Mouse (Mus musculus): ENCODE measurements around the gene Cd24a. TPM values are rescaled to one million over a fixed set of nuclear protein-coding genes. Genes with fewer than 3 reads are reported as not detected.
A peak's percentile ranks its signal among the peaks of the same experiment; 100 is the strongest.

The Cd24a gene
- polyA plus RNA-seq, 1 experiment from 2014 or later: 175 TPM

DNA sequence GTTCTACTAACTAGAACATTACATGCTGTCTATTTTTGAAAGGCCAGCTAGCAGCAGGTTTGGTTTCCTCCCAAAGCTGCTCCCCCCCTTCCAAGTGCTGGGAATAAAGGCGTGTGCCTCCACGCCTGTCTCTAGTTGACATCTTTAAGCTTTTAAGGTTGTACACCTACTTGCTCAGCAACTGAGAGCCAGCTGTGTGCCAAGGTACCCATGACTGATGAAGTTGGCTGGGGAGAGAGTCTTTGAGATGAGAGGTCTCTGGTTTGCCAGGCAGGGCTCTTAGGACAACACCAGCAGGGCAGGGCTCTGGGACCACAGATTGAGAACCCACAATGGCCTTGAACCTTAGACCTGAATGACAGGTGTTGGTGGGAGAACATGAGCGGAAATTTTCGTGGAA, 6.5 kb downstream of the Cd24a start:
- Histone ChIP-seq H3K4me1 (0 out of 2 replicates have a peak, but pooled peaks cover 5% of the 10 kb centered on the region), H3K4me3 (replicated peaks) (no peak overlapping the region), H3K9me3 (replicated peaks) (no peaks in the 10 kb centered on the region), H3K9ac (no peak overlapping the region), H3K4me2 (replicated peaks) (no peak overlapping the region), H3K27me3 (no peaks in the 10 kb centered on the region), H3K36me3 (peaks cover 13% of the 10 kb centered on the region), H3K27ac (replicated peaks) (no peak overlapping the region)
- ATAC-seq (ENCODE audit: insufficient number of reproducible peaks, low FRiP score, low TSS enrichment, low read depth): no peak
- WGBS: 92% methylated on average over 4 of the region's 4 CpGs

DNA sequence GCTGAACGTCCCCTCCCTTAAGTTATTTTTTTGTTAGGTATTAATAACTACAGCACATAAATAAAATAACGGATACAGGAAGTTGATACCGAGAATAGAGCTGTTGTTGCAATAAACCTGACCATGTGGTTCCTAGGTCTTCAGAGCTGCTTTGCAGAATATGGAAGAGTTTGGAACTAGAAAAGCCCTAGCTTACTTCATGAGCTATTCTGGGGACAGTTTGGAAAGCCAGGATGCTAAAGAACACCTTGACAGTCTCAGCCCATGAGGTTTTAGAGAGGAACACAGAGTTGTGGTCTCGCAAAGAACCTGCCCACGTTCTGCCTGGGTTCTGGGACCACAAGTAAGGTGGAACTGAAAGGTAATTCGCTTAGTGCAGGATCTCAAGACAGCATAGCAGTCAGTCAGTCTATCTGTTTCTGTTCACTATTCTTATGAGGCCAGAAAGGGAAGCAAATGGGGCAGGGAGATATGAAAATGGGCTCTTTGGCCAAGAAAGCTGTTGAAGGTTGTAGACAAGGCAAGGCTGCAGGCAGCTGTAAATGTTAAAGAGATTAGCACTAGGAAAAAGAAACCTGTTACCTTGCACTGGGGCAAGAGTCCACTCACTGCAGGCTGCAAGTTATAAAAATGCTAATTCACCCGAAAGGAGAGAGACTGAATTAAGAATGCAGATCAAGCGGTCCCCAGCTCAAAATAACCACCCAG, 10.5 kb downstream of the Cd24a start:
- H3K4me3 ChIP-seq (replicated peaks): no peak overlapping the region
- no peaks in the 10 kb centered on the region for H3K9me3 ChIP-seq (replicated peaks)
- no peak for ATAC-seq (ENCODE audit: insufficient number of reproducible peaks, low FRiP score, low TSS enrichment, low read depth)
- no peak overlapping the region for H3K27ac ChIP-seq (replicated peaks)
- H3K9ac ChIP-seq: no peak overlapping the region
- no peak overlapping the region for H3K4me2 ChIP-seq (replicated peaks)
- WGBS: 71% methylated on average over 8 of the region's 8 CpGs
- no peaks in the 10 kb centered on the region for H3K4me1 ChIP-seq
- H3K36me3 ChIP-seq: 0 out of 2 replicates have a peak, but pooled peaks cover 7% of the 10 kb centered on the region
- no peaks in the 10 kb centered on the region for H3K27me3 ChIP-seq

DNA sequence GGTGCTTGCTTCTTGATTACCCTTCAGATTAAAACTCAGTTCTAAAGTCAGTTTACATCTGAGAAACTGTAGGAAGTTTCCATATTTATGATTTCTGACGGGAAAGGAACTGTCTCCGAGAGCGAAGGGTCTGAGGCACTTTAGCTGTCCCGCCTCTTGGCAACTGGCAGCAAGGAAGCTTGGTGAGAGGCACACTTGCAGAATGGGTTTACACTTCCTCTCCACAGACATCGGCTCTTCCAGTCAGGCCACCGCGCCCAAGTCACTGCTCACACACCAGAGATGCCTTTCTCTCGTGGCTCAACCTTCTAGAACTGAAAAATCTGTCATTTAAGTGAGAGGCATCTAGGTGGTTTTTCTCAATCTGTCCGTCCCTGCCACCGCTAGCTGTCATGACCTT, 13.4 kb downstream of the Cd24a start:
- ATAC-seq (ENCODE audit: insufficient number of reproducible peaks, low FRiP score, low TSS enrichment, low read depth): no peak
- Histone ChIP-seq H3K4me3 (replicated peaks) (no peak overlapping the region), H3K9ac (no peak overlapping the region), H3K36me3 (no peaks in the 10 kb centered on the region), H3K4me2 (replicated peaks) (no peak overlapping the region), H3K9me3 (replicated peaks) (no peaks in the 10 kb centered on the region), H3K27ac (replicated peaks) (no peak overlapping the region), H3K4me1 (no peaks in the 10 kb centered on the region), H3K27me3 (no peaks in the 10 kb centered on the region)
- 77% methylated on average over 10 of the region's 10 CpGs for WGBS

DNA sequence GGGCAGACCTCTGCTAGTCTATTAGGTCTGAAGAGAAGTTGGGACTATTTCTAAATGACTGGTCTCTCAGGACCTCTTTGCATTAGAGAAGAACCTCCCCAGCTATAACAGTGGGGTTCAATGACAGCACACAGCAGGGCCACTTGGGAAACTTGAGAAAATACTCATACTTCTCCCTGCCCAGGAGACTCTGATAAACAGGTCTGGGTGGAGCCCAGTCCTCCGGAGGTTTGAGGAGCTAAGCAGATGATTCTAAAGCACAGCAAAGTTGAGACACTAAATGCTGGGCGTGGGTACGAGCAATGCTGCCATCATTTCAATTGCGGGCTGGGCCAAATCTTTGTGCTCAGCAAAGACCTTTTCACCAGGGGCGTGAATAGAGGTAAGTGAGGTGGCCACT, 15.1 kb downstream of the Cd24a start:
- Histone ChIP-seq H3K27ac (replicated peaks) (no peak overlapping the region), H3K4me3 (replicated peaks) (no peak overlapping the region), H3K27me3 (no peaks in the 10 kb centered on the region), H3K9me3 (replicated peaks) (no peaks in the 10 kb centered on the region), H3K4me1 (no peaks in the 10 kb centered on the region), H3K36me3 (no peaks in the 10 kb centered on the region), H3K9ac (no peak overlapping the region), H3K4me2 (replicated peaks) (no peak overlapping the region)
- no peak for ATAC-seq (ENCODE audit: insufficient number of reproducible peaks, low FRiP score, low TSS enrichment, low read depth)
- WGBS: 72% methylated on average over 5 of the region's 5 CpGs

DNA sequence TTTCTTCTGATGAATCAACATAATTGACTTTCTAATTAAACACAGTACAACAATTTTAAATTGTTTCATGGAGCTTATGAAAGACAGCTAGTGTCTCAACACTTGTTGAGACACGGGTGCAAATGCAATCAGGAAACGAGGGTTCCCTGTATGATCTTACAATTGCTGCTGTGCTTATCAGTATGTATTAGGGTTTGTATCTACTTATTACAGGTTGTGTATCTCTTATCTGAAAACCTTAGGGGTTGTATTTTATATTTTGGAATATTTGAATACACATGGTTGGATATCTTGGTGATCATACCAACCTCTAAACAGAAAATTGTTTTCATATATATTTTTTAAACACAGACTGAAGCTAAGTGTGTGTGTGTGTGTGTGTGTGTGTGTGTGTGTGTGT, 16.1 kb downstream of the Cd24a start:
- Histone ChIP-seq H3K27me3 (no peaks in the 10 kb centered on the region), H3K9ac (no peak overlapping the region)
- 69% methylated on average over 2 of the region's 2 CpGs for WGBS

DNA sequence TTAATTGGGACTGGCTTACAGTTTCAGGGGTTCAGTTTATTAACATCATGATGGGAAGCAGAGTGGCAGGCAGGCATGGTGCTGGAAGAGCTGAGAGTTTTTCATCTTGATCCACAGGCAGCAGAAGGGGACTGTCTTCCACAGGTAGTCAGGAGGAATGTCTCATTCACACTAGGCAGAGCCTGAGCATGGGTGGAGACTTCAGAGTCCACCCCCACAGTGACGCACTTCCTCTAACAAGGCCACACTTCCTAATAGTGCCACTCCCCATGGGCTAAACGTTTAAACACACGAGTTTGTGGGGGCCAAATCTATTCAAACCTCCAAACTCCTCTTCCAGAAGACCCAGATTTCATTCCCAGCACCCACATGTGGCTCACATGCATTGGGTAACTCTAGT, 16.8 kb downstream of the Cd24a start:
- H3K4me2 ChIP-seq (replicated peaks): no peak overlapping the region
- H3K4me1 ChIP-seq: no peaks in the 10 kb centered on the region
- WGBS: 69% methylated on average over 3 of the region's 3 CpGs
- no peak for ATAC-seq (ENCODE audit: insufficient number of reproducible peaks, low FRiP score, low TSS enrichment, low read depth)
- no peak overlapping the region for H3K27ac ChIP-seq (replicated peaks)
- H3K9ac ChIP-seq: no peak overlapping the region
- H3K9me3 ChIP-seq (replicated peaks): no peaks in the 10 kb centered on the region
- no peaks in the 10 kb centered on the region for H3K27me3 ChIP-seq
- H3K4me3 ChIP-seq (replicated peaks): no peak overlapping the region
- H3K36me3 ChIP-seq: no peaks in the 10 kb centered on the region

More for the DNA sequence above, 16.1 kb downstream of the Cd24a start:
- H3K27ac ChIP-seq (replicated peaks): no peak overlapping the region
- no peak overlapping the region for H3K4me3 ChIP-seq (replicated peaks)
- no peaks in the 10 kb centered on the region for H3K9me3 ChIP-seq (replicated peaks)
- no peak overlapping the region for H3K4me2 ChIP-seq (replicated peaks)
- H3K36me3 ChIP-seq: no peaks in the 10 kb centered on the region
- H3K4me1 ChIP-seq: no peaks in the 10 kb centered on the region
- ATAC-seq (ENCODE audit: insufficient number of reproducible peaks, low FRiP score, low TSS enrichment, low read depth): no peak

DNA sequence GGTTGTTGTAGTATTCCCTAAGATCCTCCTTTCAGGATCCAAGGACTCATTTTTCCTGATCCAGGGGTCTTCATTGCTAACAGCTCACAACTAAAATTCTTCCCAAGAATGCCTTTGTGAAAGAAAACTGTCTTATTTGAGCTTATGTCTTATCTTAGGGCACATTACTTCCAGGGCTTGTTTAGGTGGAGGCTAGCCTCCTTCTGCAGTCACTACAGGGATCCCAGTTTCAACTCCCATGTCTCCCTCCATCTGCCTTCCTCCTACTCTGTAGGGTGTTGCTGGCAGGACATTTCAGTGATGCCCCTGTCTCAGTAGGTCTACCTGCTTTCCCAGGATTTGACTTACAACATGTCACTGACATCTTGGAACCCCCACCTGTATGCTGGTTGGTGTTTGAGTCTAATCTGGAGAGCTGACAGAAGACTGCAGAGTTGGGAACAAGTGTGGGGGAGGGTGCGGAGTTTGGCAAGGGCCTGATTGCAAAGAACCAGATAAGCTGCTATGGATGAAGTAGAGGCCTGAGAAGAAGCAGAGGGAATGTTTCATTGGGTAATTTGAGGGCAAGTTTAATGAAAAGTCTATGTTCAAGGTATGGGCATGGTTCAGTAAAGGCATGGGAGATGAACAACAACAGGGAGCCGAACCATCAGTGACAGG, 20.1 kb downstream of the Cd24a start:
- 82% methylated on average over 2 of the region's 2 CpGs for WGBS
- Histone ChIP-seq H3K4me3 (replicated peaks) (no peak overlapping the region), H3K36me3 (no peaks in the 10 kb centered on the region), H3K4me2 (replicated peaks) (no peak overlapping the region), H3K27me3 (no peaks in the 10 kb centered on the region), H3K9ac (no peak overlapping the region), H3K9me3 (replicated peaks) (no peaks in the 10 kb centered on the region), H3K4me1 (peaks cover 11% of the 10 kb centered on the region), H3K27ac (replicated peaks) (no peak overlapping the region)
- ATAC-seq (ENCODE audit: insufficient number of reproducible peaks, low FRiP score, low TSS enrichment, low read depth): no peak

DNA sequence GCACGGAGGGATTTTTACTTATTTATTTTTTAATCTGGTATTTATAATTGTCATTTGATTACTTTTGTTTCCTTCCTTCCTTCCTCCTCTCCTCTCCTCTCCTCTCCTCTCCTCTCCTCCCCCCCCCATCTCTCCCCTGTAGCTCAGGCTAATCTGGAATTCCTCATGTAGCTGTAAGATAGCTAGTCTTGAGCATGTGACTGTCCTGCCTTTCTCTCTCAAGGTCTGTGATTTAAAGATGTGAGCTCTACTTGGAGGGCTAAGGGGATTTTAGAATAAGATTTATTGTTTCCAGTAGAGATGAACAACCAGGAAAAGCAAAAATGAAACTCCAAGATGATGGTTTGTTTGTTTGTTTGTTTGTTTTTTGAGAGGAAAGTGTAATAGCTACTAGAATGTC, 23.0 kb downstream of the Cd24a start:
- H3K4me2 ChIP-seq (replicated peaks): no peak overlapping the region
- no peak overlapping the region for H3K4me3 ChIP-seq (replicated peaks)
- H3K27me3 ChIP-seq: no peaks in the 10 kb centered on the region
- peaks cover 11% of the 10 kb centered on the region for H3K4me1 ChIP-seq
- ATAC-seq (ENCODE audit: insufficient number of reproducible peaks, low FRiP score, low TSS enrichment, low read depth): no peak
- H3K9me3 ChIP-seq (replicated peaks): no peaks in the 10 kb centered on the region
- H3K9ac ChIP-seq: no peak overlapping the region
- 81% methylated on average over 1 of the region's 1 CpGs for WGBS
- H3K36me3 ChIP-seq: no peaks in the 10 kb centered on the region
- H3K27ac ChIP-seq (replicated peaks): no peak overlapping the region

DNA sequence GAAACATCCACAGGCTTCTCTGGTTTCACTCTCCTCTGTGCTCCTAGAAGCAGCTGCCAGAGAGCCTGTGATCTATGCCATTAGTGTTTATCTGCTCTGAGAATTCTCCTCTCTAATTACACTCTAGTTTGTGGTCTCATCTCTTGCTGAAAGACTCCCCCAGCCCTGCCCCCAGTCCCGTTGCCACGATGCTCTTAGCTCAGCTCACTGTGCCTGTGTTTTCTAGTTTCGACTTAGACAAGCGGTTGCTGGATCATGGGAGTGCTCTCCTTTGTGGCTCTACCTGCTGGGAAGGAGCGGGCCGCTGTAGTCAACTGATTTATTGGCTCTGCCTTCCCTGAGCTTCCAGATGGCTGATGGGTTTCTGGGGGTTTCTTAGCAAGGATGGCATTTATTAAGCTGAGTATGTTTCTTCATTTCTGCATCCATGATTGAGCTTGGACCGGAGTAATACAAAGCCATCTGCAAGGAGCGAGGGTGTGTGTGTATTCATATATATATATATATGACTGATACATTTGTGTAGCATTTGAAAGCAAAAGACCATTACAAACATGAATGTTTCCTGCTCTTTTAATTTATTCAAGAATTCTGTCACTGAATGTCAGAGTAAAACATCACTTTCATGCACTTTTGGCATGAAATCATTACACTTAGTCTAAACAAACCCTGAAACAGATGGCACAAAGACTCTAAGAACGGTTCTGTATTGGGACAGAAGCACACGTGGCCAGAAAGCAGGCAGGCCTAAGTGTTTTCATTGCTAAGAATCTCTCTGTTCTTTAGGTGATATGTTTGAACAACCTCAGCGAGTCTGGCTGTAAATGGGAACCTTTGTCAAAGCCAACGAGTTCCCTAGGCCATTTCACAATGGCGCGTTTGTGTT, 23.7 kb downstream of the Cd24a start:
- ATAC-seq (ENCODE audit: insufficient number of reproducible peaks, low FRiP score, low TSS enrichment, low read depth): 0 out of 2 replicates have a peak, but pooled peaks have one; percentile 29

DNA sequence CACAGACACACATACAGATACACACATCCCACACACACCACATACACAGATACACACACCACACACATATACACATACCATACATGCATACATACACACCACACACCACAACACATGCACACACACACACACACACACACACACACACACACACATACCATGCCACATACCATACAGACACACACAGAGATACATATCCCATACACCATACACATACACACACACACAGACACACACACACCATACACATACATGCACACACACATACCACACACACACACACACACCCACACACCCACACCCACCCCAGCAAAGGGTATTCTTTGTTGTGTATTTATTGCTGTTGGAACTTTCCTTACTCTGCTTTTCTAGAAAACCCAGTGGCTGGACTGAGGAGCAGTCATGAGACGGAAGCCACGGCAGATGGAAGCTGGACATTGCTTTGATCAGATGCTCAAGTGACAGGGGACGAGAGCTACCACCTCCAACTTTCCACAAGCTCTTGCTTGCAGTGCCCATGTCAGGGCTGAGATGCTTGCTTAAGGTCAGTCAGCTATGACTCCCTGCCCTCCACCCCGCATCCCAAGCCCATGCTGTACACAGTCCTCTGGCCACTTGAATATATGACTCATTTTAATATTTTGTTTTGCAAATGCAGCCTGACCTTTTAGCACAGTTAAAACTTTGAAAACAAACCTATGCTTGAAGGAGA, 26.0 kb downstream of the Cd24a start:
- H3K4me3 ChIP-seq (replicated peaks): no peak overlapping the region
- H3K27me3 ChIP-seq: no peaks in the 10 kb centered on the region
- no peak overlapping the region for H3K4me2 ChIP-seq (replicated peaks)
- 87% methylated on average over 4 of the region's 4 CpGs for WGBS
- H3K36me3 ChIP-seq: no peaks in the 10 kb centered on the region
- H3K4me1 ChIP-seq: peaks cover 11% of the 10 kb centered on the region
- no peak for ATAC-seq (ENCODE audit: insufficient number of reproducible peaks, low FRiP score, low TSS enrichment, low read depth)
- H3K9ac ChIP-seq: no peak overlapping the region
- no peaks in the 10 kb centered on the region for H3K9me3 ChIP-seq (replicated peaks)
- no peak overlapping the region for H3K27ac ChIP-seq (replicated peaks)

More for the DNA sequence above, 23.7 kb downstream of the Cd24a start:
- no peaks in the 10 kb centered on the region for H3K27me3 ChIP-seq
- 26% methylated on average over 14 of the region's 14 CpGs for WGBS
- no peaks in the 10 kb centered on the region for H3K36me3 ChIP-seq
- H3K4me3 ChIP-seq (replicated peaks): no peak overlapping the region
- peaks cover 11% of the 10 kb centered on the region for H3K4me1 ChIP-seq
- H3K27ac ChIP-seq (replicated peaks): peak overlapping the region; percentile 28; the same call in 1 of the 2 replicates
- H3K4me2 ChIP-seq (replicated peaks): peak overlapping the region; percentile 29
- H3K9me3 ChIP-seq (replicated peaks): no peaks in the 10 kb centered on the region
- no peak overlapping the region for H3K9ac ChIP-seq
